Mouse (Mus musculus) small intestine, adult 2 months (tissue): ENCODE data around the gene Spata45.

Experiments
- CTCF ChIP-seq: fragments of 200-500 bp; IDR thresholded peaks from 2 replicates; pipeline ENCODE4 v1.5.1; 2012; ENCODE audit warnings: low read depth, mild to moderate bottlenecking, control low read depth, inconsistent platforms, low read length, moderate library complexity, mixed read lengths; ENCODE audit not compliant: insufficient replicate concordance, insufficient read length; ENCODE audit errors: extremely low read depth
- POLR2A ChIP-seq: fragments of 200-500 bp; IDR thresholded peaks from 2 replicates; pipeline ENCODE4 v1.6.1; 2012; ENCODE audit warnings: low read depth, mild to moderate bottlenecking, control low read depth, inconsistent platforms, low read length, moderate library complexity

GRCm38 (mm10) chr1:191008707-191009106, 27.7 kb upstream of the Spata45 start:
- TF ChIP-seq POLR2A (no peak), CTCF (peak; percentile 33; the same call in 1 of the 2 replicates)
